Mouse (Mus musculus): ENCODE data around the gene Tinagl1. TPM values are rescaled to one million over a fixed set of nuclear protein-coding genes. Genes with fewer than 3 reads are reported as not detected.

The Tinagl1 gene
- 1 to 10 TPM; 3.3 TPM for total RNA-seq (2021)
- long read RNA-seq, partial matches to known transcripts, result 1 of 6 reads
- long read RNA-seq, other reads (novel, unspliced or antisense), result 1 of 6 reads

DNA sequence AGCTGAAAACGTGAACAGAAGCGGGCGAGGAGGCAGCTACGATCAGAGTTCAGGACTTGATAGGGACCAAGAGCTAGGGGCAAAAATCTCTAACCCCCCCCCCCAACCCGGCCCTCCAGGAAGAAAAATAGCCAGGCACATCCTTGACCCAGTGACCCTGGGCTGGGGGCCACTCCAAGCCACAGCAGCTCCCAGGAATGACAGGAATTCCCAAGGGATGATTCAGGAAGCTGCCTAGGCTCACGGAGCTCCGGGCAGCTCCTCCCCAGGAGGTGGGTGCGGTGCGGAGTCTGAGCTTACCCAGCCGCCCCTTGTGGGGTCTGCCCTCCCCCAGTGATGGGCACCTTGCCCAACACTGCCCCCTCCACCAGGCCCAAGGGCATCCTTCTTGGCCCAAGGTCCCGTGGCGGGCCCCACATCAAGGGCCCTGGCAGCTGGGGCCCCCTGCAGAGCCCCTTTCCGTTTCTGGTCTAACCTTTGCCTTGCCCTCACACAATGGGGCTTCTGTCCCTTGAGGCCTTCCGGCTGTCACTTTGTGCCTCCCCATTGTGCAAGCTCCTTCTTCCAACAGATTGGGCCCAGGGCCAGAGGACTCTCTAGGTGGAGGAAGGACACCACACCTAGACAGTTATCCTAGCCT lies at the start of gene Tinagl1:
Gene Tinagl1 (minus strand): TSS at position 51 of the 640 bp plus-strand sequence.
- DNase-seq (ENCODE audit: low spot score in 2 of 2), result no peak

DNA sequence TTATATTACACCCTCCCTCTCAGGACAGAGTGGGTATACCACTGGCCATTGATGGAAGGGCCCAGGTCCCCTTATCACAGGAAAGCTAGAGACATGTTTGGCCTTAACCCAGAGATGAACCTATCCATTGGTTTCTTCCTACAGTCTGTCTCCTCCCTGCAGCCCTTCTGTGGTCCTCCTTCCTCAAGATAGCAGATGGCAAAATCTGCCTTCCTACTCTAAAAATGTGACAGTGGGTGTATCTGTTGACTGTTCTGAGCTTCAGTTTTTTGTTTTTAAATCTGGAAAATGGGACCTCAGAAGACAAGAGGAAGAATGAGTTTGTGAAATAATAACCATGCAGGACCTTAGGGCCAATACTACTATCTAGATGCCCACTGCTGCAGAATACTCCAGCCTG lies 49.1 kb upstream of the Tinagl1 start:
- no peak for DNase-seq (ENCODE audit: low spot score in 2 of 2)

DNA sequence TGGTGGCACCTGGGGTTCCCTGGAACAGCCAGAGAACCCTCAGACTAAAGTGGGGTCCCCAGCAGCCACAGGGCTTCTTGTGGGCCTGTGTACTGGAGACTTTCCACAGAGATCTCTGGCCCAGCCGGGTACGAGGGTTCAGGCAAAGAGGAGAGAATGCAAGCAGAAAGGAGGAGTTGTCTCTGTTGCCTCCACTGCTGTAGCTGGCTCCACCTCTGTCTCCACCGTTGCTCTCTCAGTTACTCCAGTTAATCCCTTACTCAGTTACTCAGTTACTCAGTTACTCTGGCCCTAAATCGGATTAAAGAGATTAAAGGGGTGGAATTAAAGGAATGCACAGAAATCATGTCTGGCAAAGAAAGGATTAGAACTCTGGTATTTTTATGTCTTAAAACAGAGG lies 47.3 kb upstream of the Tinagl1 start, which contains the start of gene Gm853:
Gene Gm853 (minus strand): TSS at position 223 of the 400 bp plus-strand sequence.
- no peak for DNase-seq (ENCODE audit: low spot score in 2 of 2)

DNA sequence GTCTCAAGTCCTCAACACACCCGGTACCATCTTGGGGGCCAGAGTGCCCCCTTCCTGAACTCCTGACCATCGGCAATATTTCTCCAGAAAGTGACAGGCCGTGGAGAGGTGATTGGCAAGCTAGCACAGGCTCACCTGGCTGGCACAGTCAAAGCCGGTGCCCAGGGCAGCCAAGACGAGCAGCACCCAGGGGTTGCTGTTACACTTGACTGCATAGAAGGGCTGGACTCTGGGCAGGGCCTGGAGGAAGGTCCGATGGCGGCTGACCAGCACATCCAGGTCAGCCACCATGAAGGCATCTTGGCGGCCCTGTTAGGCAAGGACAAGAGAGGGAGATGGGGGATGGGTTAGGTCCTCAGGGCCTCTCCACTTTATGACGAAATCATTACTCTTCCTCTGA lies 45.3 kb upstream of the Tinagl1 start:
- DNase-seq (ENCODE audit: low spot score in 2 of 2), result no peak

DNA sequence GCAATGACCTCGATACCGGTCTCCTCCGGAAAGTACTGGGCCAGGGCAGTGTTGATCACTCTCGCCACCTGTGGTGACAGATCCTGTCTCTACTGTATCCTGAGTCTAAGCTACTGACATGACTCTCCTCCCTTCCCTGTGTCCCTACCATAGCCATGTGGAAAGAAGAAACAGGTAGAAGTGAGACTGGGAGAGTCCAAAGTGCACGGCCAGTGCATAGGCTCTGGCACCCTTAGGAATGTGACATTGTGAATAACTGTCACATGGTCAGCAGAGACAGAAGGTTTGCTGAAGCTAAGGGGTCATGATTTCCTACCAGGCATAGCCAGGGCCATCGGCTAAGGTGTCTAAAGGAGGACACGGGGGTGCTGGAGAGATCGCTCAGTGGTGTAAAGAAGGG lies 40.5 kb upstream of the Tinagl1 start:
- DNase-seq (ENCODE audit: low spot score in 2 of 2), result no peak

DNA sequence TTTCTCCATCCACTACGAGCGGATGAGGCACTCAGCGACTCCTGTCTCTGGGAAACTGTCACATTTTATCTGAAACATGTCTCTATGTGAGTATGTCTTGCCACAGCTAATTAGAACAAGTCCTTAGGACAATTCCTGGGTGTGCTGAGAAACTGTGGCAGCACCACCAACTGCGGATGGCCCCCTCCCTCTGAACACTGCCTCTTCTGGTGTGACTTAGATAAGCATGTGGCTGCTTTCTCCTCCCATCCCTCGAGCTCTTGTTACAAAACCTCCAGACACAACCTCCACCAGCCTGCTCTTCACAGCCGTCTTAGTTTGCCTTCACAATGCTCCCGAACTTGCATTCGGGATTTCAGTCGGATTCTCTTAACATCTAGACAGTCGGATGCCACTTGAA lies 38.9 kb upstream of the Tinagl1 start:
- DNase-seq (ENCODE audit: low spot score in 2 of 2), result no peak

DNA sequence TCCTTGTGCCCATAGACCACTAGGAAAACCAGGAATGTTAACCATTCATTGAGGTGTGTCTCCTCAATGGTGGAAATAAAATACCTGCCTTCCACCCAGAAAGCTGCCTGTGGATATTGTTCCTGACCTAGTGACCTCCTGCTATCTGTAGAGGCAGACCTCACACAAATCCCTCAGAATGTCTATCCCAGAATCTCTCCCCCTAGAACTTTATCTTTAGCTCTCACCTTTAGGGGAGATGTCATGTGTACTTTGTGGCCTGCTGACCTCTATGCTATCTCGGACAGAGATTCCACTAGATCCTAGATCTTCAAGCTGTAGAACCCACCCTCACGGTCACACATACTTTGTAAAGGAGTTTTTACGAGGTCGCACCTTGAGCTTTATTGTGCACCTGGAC lies 38.3 kb upstream of the Tinagl1 start:
- DNase-seq (ENCODE audit: low spot score in 2 of 2), result no peak

DNA sequence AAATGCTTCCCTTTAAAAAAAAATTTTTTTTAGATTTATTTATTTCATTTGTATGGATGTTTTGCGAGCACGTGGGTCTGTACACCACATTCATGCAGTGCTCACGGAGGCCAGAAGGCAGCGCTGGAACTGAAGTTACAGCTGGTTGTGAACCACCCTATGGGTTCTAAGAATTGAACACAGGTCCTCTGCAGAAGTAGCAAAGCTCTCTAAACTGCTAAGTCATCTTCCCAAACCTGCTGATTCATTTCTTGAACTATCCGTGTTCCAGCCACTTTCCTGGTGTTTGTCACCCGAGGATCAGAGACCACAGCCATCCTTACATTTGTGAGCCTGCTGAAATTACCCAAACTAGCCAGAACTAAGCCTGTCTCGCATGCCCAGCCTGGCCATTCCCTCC lies 37.5 kb upstream of the Tinagl1 start:
- DNase-seq (ENCODE audit: low spot score in 2 of 2), result no peak

DNA sequence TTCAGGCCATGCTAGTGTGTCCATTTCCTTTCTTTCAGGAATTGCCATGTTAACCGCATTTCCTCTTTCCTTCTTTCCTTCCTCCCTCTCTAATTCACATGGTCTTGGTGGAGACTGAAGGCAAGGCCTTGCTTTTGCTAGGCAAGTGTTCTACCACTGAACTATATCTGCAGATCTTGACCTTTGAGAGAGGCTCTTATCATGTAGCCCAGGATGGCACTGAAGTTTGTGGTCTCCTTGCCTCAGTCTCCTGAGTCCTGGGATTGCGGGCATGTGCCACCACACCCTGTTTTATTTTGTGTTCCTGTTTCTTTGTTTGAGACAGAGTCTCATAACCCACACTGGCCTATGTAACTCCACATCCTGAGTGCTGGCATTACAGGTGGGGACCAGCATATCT lies 36.9 kb upstream of the Tinagl1 start:
- no peak for DNase-seq (ENCODE audit: low spot score in 2 of 2)

DNA sequence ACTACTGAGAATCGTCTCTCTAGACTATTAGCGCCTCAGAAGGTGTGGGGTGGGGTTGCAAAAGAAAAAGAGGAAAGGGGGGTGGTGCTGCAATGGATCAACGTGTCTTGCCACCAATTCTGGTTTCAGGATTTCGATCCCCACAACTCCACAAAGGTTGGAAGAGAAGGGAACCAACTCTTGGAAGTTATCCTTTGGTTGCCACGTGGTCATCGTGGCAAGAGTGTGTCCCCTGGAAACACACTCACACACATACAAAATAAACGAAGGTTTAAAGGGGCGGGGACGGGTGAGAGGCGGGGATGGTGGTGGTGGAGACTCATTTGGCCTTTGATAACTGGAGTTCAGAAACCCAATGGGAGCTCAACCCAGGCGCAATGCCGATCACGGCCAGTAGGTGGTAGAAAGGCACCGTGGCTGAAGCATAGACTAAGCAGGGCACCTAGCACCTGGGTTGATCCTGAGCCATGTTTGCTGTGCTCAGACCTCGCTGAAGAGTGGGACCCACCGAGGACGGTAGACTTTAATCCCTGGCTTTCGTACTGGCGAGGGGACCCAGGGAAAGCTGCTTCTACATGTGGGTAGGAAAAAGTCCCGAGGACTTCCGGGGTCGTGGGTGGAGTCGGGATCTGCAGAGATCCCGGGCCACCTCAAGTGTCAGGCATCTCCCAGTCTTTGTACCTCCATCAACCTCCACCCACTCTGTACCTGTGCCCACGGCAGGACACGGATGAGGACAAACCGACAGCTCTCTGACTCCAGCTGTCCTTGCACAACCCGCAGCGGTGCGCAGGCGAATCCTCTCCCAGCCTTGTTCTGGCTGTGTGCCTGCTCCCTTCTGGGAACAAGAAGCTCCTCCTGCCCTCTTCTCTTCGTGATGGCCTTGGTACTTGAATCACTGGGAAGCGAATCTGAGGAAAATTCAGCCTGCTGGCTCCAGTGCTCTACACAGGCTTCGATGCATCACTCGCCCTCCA lies 24.1 kb upstream of the Tinagl1 start:
- peak; percentile 95 for DNase-seq (ENCODE audit: low spot score in 2 of 2)

DNA sequence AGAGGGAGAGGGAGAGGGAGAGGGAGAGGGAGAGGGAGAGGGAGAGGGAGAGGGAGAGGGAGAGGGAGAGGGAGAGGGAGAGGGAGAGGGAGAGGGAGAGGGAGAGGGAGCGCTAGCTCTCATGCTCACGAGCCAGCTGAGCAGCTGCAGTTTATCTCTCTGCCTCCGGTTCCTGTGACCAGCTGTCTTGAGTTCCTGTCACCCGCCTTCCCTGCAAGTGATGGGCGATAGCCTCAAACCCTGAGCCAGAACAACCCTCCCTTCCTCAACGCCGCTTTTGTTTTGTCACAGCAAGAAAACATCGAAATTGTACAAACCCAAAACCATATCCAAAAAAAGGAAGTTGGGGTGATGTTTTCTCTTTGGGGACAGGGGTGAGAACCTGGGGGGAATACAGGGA lies 21.6 kb upstream of the Tinagl1 start:
- DNase-seq (ENCODE audit: low spot score in 2 of 2), result no peak

DNA sequence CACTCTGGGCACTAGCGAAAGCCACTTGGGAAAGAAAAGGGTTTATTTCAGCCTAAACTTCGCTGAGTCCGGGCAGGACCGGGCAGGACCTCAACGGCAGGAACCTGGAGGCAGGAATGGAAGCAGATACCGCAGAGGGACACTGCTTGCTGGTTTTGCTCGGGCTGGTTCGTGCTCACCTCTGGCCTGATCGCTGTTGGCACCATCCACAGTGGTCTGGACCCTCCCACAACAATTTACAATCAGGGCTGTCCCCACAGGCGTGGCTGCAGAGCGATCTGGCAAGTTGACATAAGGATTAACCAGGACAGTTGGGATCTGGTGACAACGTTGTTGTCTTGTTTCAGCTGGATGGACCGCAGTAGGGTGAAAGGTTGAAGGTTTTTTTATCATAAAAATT lies 21.0 kb upstream of the Tinagl1 start:
- no peak for DNase-seq (ENCODE audit: low spot score in 2 of 2)

DNA sequence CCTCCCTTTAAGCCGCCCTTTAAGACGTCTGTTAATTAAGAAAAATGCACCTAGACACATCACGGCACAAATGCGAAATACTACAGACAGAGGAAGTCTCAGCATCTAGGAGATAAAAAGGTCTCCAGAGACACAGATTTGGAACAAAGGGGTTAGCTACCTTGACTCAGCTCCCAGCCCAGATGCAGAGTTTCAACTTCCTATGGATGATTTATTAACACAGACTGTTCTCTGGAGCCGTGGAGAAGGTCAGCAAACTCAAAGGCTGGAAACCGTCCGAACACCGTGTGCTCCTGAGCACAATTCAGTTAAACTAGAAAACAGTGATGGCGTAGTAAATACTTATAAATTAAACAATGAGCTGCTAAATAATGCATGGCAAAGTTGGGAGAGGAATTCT lies 17.3 kb upstream of the Tinagl1 start:
- no peak for DNase-seq (ENCODE audit: low spot score in 2 of 2)

DNA sequence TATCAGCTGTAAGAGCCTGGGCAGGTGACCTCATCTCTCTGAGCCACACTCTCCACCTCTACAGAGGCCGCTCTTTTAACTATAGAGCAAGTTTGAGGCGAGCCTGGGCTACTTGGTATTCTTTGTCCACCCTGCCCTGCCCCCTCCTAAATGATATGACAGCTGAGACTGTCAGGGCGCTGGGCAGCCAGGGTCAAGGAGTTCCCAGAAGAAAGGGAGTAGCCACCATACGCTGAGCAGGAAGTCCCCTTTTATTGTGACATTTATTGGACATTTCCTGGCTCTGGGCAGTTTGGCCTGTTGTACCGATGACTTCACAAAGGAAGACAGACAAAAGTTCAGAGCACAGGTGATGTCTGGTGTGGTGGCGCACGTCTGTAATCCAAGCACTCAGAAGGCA lies 14.7 kb upstream of the Tinagl1 start:
- DNase-seq (ENCODE audit: low spot score in 2 of 2), result peak in 1 of 2 experiments; percentile 7

DNA sequence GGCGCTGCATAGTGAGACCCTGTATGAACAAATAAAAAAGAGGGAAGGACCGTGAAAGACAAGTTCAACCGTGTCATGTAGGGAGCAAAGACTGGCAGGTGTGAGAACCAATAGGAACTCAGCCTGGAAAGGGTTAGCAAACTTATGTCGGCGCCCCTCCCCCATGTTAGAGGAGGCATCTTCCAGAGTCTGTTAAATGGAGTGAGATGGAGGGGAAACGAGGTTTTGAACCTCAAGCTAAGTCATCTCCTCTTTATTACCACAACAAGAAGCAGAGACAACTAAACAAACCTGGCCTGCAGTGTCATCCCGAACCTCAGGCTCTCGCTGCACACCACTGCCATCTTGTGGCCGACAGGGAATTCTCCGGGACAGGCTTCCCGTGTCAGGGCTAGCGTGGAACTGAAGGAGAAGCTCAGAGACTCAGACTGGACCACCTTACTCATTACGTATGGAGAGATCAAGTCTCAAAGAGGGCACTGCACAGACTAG lies 13.9 kb upstream of the Tinagl1 start:
- peak; percentile 89 to 91 for DNase-seq (ENCODE audit: low spot score in 2 of 2)

DNA sequence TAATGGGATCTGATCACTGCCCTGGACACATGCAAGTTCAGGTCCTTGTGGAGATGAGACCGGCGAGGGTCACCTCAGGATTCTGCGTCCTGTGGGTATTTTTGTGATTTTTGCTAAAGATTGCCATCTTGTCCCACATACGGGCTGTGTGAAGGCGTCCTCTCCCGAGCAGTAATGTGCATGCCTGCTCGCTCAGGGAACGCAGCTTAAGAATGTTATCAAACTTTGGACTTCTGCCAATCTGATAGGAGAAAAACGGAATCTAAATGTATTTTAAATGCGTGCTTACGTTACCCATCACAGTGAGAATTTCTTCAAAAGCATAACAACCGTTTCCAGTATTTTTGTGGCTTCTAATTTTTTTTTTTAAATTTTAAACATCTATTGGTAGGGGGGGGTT lies 12.0 kb upstream of the Tinagl1 start:
- peak in 1 of 2 experiments; percentile 11 for DNase-seq (ENCODE audit: low spot score in 2 of 2)

DNA sequence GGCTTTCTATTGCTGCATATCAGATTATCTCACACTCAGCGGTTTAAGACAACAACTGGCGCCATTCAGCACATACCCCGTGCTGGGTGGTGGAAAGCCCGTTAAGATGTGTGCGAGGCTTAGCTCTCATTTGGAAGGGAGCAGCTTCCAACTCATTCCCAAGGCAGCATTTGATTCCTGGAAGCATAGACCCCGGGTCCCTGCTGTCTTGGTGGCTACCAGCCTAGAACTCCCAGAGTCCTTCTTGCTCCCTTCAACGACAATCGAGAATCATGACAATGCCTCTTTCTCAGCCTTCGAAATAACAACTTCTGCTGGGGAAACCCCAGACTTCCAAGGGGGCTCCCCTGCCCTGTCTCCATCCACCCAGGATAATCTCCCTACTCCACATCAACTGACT lies 11.5 kb upstream of the Tinagl1 start:
- DNase-seq (ENCODE audit: low spot score in 2 of 2), result peak in 1 of 2 experiments; percentile 8

DNA sequence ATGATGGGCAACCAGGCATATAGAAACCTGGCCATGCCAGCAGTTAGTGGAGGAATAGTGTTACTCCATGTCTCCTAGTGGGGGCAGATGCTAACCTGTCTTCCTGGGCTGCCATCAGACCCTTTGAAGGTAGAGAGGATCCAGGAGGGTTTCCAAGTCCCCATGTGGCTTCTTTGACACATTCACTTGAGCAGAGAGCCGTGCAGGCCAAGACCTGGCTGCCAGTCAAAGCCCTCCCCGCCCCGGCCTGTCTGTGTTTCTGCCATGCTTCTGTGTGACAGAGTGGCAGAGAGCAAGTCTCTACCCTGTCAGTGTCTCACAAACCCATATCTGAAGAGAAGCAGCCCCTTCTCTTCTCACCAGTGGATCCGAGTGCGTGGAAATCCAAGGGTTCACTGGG lies 9.0 kb upstream of the Tinagl1 start:
- no peak for DNase-seq (ENCODE audit: low spot score in 2 of 2)

DNA sequence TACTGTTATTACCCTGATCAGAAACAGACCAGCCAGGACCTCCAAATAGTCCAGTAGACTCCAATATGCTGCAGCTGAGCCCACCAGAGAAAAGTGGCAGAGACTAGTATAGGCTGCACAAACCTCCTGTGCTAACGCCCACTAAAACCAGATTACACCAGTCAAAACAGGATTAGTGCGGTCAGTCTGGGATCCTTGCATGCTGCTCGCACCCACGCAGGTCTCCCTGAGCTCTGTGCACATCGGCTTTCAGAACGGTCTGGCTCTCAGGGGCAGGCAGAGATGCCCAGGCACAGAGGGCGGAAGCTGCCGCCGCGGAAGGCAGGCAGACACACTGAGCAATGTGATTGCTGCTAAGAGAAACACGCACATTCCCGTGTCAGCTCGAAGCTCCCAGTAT lies 8.1 kb upstream of the Tinagl1 start:
- DNase-seq (ENCODE audit: low spot score in 2 of 2), result no peak

DNA sequence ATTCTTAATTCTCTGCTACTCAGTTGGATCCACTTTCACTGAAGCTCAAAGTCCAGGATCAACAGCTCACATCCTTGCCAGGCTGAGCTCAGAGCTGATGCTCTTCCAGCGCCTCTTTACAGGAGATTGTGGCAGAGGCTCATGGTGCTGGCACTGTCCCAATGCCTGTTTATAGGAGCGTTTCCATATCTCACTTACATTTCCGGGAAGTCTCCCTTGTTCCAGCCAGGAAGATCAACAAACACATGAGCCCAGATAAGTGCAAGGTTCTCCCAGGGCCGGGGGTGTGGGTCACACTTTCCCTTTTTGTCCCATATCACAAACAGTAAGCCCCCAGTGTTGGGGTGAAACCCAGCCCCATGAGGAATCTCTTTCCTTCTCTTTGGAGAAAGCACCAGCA lies 7.0 kb upstream of the Tinagl1 start:
- no peak for DNase-seq (ENCODE audit: low spot score in 2 of 2)

DNA sequence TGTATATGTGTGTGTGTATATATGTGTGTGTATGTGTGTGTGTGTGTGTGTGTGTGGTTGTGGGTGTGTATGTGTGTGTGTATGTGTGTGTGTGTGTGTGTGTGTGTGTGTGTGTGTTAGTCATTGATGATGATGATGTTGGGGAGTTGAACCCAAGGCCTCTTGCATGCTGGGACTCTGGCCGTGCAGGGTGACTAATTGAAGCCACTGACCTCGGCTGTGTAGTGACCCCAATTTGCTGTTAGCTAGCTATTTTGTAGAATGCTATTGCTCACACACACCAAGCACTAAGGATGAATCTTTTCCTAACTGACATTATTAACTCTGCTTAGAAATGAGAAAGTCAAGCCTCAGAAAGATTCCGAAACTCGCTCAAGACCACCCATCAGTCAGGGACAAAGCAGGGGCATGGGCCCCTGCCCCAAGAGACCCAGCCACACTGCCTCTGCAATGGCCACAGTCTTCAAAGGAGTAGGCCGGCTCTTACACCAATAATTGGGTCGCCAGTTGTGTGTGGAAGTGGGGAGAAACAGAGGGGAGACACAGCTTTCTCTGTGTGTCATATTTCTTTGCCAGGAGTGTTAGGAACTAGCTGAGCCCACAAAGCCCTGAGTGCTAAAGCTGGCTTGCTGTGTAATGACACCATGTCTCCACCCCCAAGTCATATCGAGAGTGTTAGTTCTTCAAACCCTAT lies 6.1 kb upstream of the Tinagl1 start:
- no peak for DNase-seq (ENCODE audit: low spot score in 2 of 2)

DNA sequence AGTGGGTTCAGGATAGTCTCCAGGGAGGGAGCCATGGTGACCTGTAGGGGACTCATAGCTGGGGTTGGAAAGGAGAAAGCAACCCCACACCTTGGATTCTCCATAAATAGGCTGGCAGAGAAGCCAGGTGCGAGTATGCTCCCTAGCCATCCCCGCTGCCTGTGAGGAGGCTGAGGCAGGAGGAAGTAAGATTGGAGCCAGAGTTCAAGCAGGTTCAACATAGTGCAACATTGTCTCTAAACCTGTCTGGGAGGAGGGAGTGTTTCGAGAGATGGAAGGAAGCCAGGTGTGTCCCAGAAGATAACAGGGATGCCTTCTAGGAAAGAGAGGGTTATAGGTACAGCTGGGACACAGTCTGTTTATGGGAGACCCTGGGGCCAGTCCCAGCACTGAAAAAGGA lies 5.0 kb upstream of the Tinagl1 start:
- no peak for DNase-seq (ENCODE audit: low spot score in 2 of 2)
